Mouse (Mus musculus): ENCODE measurements around the gene Flt3l.

DNA sequence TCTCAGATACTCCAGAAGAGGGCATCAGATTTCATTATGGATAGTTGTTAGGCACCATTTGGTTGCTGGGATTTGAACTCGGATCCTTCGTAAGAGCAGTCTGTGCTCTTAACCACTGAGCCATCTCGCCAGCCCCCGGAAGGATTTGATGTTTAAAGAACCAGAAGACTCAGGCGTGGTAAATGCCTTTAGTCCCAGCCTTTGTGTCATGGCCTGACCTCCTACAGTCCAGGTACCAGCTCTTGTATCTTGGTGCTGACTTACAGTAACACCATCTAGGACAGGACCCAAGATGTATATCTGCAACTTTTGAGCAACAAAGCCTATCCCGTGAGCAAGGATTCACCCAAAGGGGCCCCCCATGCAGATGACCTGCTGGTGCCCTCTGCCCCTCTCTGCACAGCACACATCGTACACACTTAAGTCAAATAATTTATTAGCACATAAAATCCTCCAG lies 11.1 kb downstream of the Flt3l start:
- TF ChIP-seq CTCF (IDR thresholded peaks at IDR 0.05; ENCODE audit: low read depth): peak; percentile 39
- TF ChIP-seq EP300 (IDR thresholded peaks at IDR 0.05; ENCODE audit: low read depth): no peak; the same call in 1 of the 2 replicates

Measured in liver, postnatal 0 days (tissue).